Mouse (Mus musculus): ENCODE results near the gene Cops7b. TPM values are rescaled to one million over a fixed set of nuclear protein-coding genes. Genes with fewer than 3 reads are reported as not detected.
A peak's percentile ranks its signal among the peaks of the same experiment; 100 is the strongest.
"Not testable (repeated sequence)": the region's sequence is repeated elsewhere in the genome, so short reads cannot be mapped to it uniquely, and the experiment has no call there.

Gene Cops7b
- 62.8 and 65.0 TPM in 2 replicates for polyA plus RNA-seq (2015; fragmentation: Nextera tagmentation; extraction: Ambion mirVana)

DNA sequence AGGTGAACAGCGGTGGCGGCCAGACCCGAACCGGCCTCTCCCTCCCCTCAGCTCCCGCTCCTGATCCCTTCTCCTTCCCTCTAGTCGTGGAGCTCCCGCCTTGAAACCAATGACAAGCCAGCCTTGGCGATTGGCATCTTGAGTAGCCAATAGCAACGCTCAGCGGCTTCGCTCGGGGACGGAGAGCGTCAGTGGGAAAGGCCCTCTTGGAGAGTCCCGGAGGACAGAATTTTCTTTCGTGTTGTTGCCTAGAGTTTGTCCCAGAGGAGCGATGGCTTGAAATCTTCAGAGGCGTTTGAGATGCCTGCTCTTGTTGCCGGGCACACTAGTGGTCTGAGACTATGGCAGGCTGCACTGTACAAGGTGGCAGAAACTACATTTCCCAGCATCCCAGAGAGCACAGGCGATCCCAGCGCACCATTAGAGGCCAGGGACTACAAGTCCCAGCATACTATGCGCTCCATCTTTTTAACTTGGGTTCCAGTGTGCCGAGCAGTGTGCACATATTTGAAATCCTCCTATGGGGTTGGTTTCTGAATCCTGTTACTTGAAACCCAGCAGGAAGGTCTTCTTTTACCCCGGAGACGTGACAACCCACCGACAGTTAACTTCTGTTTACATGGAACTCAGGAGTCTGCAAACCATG is at the start of gene Cops7b, which contains the start of gene Pde6d:
TSS of gene Cops7b (plus strand) at position 454 of the 646 bp plus-strand sequence.
TSS of gene Pde6d (minus strand) at position 179 of the 646 bp plus-strand sequence.
- Histone ChIP-seq H3K9me3 (no peaks in the 10 kb centered on the region), H3K9ac (peak within 1 kb of the TSS; percentile 93), H3K36me3 (no peaks in the 10 kb centered on the region), H3K4me2 (peak within 1 kb of the TSS; percentile 72), H3K4me1 (replicated peaks) (peaks cover 17% of the 10 kb centered on the region), H3K27ac (peak within 1 kb of the TSS; percentile 84), H3K4me3 (peak within 1 kb of the TSS; percentile 83), H3K27me3 (no peaks in the 10 kb centered on the region)
- ATAC-seq (ENCODE audit: low FRiP score), result peak; percentile 98
- WGBS, result under 1% methylated on average over 26 of the region's 26 CpGs

DNA sequence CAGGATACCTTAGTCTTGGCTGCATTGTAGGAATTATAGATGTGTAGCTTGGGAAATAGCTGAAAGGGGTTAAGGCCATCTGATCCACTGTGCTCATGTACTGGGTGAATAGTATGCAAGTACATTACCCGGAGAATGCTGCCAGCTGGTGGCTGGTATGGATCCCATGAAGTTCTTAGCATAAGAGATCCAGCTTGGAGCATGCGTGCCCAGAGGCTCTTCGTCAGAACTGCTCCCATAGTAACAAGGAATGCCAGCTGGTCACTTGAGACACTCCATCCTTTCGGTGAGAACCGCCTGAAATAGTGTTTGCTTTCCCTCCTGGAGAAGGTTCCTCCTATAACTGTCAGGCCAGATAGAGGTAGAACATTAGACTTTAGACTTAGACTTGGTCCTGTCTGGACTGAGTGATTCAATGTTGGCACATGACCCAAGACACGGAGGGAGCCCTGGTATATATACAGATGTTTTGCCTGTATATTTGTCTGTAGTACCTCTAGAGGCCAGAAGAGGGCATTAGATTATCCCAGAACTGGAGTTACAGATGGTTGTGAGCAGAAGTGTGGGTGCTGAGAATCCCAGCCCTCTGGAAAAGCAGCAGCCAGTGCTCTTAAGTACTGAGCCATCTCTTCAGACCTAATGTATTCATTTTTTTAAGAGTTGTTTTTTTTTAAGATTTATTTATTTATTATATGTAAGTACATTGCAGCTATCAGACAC is 49.1 kb upstream of the Cops7b start:
- Histone ChIP-seq H3K9ac (no peak overlapping the region), H3K4me1 (replicated peaks) (peaks cover 43% of the 10 kb centered on the region), H3K4me2 (no peak overlapping the region), H3K27ac (no peak overlapping the region; the same call in 1 of the 2 replicates), H3K4me3 (no peak overlapping the region), H3K9me3 (no peaks in the 10 kb centered on the region), H3K36me3 (peaks cover 29% of the 10 kb centered on the region), H3K27me3 (no peaks in the 10 kb centered on the region)
- no peak for ATAC-seq (ENCODE audit: low FRiP score)
- 78% methylated on average over 6 of the region's 6 CpGs for WGBS

DNA sequence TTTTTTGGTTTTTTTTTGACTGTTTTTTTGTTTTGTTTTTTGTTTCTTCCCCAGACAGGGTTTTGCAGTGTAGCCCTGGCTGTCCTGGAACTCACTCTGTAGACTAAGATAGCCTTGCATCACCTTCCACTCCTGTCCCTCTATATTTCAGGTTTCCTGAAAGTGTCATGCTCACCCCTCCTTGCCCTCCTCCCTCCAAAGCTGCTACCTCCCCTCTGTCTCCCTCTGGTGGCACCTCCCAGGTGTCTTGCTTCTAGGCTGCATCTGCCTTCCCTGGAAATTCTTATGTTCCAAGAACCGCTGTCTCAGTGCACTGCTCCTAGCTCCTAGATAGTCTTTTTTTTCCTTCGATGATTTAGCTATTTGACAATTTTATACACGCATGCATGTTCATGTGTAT is 44.3 kb upstream of the Cops7b start:
- Histone ChIP-seq H3K4me1 (replicated peaks) (peaks cover 2% of the 10 kb centered on the region; the same call in 1 of the 2 replicates), H3K4me2 (no peak overlapping the region), H3K27ac (no peak overlapping the region), H3K9me3 (no peaks in the 10 kb centered on the region), H3K9ac (no peak overlapping the region), H3K27me3 (no peaks in the 10 kb centered on the region), H3K4me3 (no peak overlapping the region), H3K36me3 (peaks cover 27% of the 10 kb centered on the region)
- ATAC-seq (ENCODE audit: low FRiP score), result no peak
- 58% methylated on average over 3 of the region's 3 CpGs for WGBS

DNA sequence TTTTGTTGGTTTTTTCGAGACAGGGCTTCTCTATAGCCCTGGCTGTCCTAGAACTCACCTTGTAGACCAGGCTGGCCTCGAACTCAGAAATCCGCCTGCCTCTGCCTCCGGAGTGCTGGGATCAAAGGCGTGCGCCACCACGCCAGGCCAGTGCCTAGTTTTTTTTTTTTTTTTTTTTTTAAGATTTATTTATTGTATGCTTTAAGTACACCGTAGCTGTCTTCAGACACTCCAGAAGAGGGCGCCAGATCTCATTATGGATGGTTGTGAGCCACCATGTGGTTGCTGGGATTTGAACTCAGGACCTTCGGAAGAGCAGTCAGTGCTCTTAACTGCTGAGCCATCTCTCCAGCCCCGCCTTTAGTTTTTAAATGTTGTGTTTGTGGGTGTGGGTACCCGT is 43.1 kb upstream of the Cops7b start:
- not testable (repeated sequence) for ATAC-seq (ENCODE audit: low FRiP score); H3K27me3 ChIP-seq; H3K9ac ChIP-seq; H3K9me3 ChIP-seq; H3K4me2 ChIP-seq; H3K4me3 ChIP-seq; H3K27ac ChIP-seq; H3K4me1 ChIP-seq (replicated peaks)
- H3K36me3 ChIP-seq, result peaks cover 34% of the 10 kb centered on the region
- 90% methylated on average over 12 of the region's 12 CpGs for WGBS

DNA sequence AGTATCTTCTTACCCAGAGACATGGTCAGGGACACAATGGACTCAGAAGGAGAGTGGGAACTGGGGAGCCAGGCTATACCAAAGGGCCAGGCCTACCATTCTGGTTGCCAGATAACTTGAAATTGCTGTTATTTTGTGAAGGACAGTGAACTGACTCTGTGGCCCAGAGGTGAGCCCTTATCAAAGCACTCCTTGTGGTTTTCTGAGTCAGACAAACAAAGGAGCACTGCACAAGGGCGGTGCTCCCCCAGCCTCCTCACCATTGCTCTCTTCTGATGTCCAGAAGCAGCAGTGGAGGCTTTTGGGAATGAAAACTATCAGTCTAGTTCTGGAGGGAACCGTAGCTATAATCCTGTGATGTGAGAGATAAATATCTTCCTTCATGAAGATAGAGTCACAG is 40.1 kb upstream of the Cops7b start:
- ATAC-seq (ENCODE audit: low FRiP score), result no peak
- no peaks in the 10 kb centered on the region for H3K9me3 ChIP-seq
- no peak overlapping the region for H3K4me3 ChIP-seq
- H3K27me3 ChIP-seq, result no peaks in the 10 kb centered on the region
- no peak overlapping the region for H3K9ac ChIP-seq
- no peak overlapping the region for H3K27ac ChIP-seq
- no peaks in the 10 kb centered on the region for H3K4me1 ChIP-seq (replicated peaks)
- 88% methylated on average over 2 of the region's 2 CpGs for WGBS
- H3K36me3 ChIP-seq, result peaks cover 62% of the 10 kb centered on the region
- H3K4me2 ChIP-seq, result no peak overlapping the region

GRCm38 (mm10) chr1:86546797-86547196 is 35.9 kb upstream of the Cops7b start:
- Histone ChIP-seq H3K27ac (no peak overlapping the region), H3K9me3 (no peaks in the 10 kb centered on the region), H3K27me3 (no peaks in the 10 kb centered on the region), H3K4me2 (no peak overlapping the region), H3K36me3 (peaks cover 66% of the 10 kb centered on the region), H3K4me1 (replicated peaks) (no peaks in the 10 kb centered on the region), H3K9ac (no peak overlapping the region), H3K4me3 (no peak overlapping the region)
- ATAC-seq (ENCODE audit: low FRiP score), result no peak
- WGBS, result 54% methylated on average over 3 of the region's 3 CpGs

GRCm38 (mm10) chr1:86551299-86551698 is 31.4 kb upstream of the Cops7b start:
- Histone ChIP-seq H3K36me3 (peaks cover 31% of the 10 kb centered on the region), H3K4me2 (no peak overlapping the region), H3K4me3 (no peak overlapping the region), H3K9me3 (no peaks in the 10 kb centered on the region), H3K27ac (no peak overlapping the region), H3K27me3 (no peaks in the 10 kb centered on the region), H3K4me1 (replicated peaks) (0 out of 2 replicates have a peak, but pooled peaks cover 3% of the 10 kb centered on the region), H3K9ac (no peak overlapping the region)
- ATAC-seq (ENCODE audit: low FRiP score), result no peak
- 88% methylated on average over 4 of the region's 4 CpGs for WGBS

DNA sequence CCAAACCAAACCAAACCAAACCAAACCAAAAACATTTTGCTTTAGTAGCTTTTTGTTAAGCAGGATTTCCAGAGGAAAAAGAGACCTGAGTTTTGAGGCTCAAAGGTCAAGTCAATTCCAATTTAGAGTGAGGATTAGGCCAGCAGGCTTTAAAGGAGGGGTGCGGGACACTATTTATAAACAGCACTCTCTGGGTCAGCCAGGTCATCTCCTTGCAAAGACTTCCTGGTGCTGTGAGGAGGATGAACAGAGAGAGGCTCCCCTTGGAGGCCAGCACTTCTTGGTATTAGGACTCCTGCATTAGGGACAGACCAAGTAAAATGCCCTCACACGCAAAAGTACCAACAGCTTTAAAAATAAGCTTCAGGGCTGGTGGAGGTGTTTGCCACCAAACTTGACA is 30.8 kb upstream of the Cops7b start:
- peaks cover 27% of the 10 kb centered on the region for H3K36me3 ChIP-seq
- no peak for ATAC-seq (ENCODE audit: low FRiP score)
- H3K4me3 ChIP-seq, result no peak overlapping the region
- 61% methylated on average over 2 of the region's 2 CpGs for WGBS
- H3K27ac ChIP-seq, result no peak overlapping the region
- H3K9ac ChIP-seq, result no peak overlapping the region
- no peaks in the 10 kb centered on the region for H3K27me3 ChIP-seq
- H3K4me1 ChIP-seq (replicated peaks), result 0 out of 2 replicates have a peak, but pooled peaks cover 3% of the 10 kb centered on the region
- H3K9me3 ChIP-seq, result no peaks in the 10 kb centered on the region
- no peak overlapping the region for H3K4me2 ChIP-seq

- Histone ChIP-seq H3K9ac (no peak overlapping the region), H3K36me3 (peaks cover 29% of the 10 kb centered on the region), H3K9me3 (no peaks in the 10 kb centered on the region), H3K4me2 (no peak overlapping the region), H3K27ac (no peak overlapping the region), H3K4me3 (no peak overlapping the region), H3K4me1 (replicated peaks) (0 out of 2 replicates have a peak, but pooled peaks cover 3% of the 10 kb centered on the region), H3K27me3 (no peaks in the 10 kb centered on the region)
- 90% methylated on average over 3 of the region's 3 CpGs for WGBS
- ATAC-seq (ENCODE audit: low FRiP score), result no peak
These were observed 27.0 kb upstream of the Cops7b start for GRCm38 (mm10) chr1:86555665-86556064.

GRCm38 (mm10) chr1:86557872-86558271 is 24.8 kb upstream of the Cops7b start:
- Histone ChIP-seq H3K4me3 (no peak overlapping the region), H3K9me3 (no peaks in the 10 kb centered on the region), H3K27me3 (no peaks in the 10 kb centered on the region), H3K27ac (no peak overlapping the region), H3K36me3 (peaks cover 31% of the 10 kb centered on the region), H3K4me2 (no peak overlapping the region), H3K9ac (no peak overlapping the region), H3K4me1 (replicated peaks) (no peaks in the 10 kb centered on the region)
- ATAC-seq (ENCODE audit: low FRiP score), result no peak
- 79% methylated on average over 7 of the region's 7 CpGs for WGBS

DNA sequence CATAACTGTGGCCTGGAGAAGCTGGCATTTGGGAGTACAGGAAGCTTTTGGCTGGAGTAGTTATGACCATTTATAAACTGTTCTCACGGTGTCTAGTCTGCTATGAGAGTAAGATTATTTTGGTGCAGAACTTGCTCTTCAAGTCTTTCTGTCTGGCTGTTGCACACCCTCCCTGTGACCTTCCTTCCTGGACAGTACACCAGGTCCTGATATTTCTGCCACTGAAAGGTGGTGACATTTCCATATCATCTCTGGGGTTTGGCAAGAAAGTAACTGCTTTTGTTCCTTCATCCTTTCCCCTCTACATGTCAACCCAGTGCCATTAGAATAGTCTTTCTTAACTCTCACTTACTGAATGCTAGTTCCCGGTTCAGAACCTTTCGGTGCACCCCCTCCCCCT is 23.5 kb upstream of the Cops7b start:
- H3K36me3 ChIP-seq, result peaks cover 44% of the 10 kb centered on the region
- no peak for ATAC-seq (ENCODE audit: low FRiP score)

DNA sequence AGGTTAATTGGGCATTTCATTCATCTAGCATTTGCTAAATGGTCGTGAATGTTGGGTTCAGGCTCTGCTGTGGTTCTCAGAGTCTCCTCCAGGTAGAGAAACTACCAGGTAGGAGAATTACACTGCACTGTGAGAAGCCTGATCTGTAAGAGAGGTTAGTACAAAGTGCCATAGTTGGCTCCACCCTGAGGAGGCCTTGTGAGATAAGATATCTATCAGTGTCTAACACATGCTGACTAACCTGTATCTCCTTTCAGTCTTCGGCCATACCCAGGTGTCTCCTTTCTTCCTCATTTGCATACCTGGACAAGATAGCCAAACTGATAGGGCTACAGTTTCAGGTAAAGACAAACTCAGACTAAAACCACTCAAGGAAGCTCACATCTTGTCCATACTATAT is 20.0 kb upstream of the Cops7b start:
- no peak overlapping the region for H3K9ac ChIP-seq
- H3K27me3 ChIP-seq, result no peaks in the 10 kb centered on the region
- ATAC-seq (ENCODE audit: low FRiP score), result no peak
- H3K4me1 ChIP-seq (replicated peaks), result no peaks in the 10 kb centered on the region
- H3K4me2 ChIP-seq, result no peak overlapping the region
- no peaks in the 10 kb centered on the region for H3K9me3 ChIP-seq
- H3K36me3 ChIP-seq, result peaks cover 34% of the 10 kb centered on the region
- 95% methylated on average over 2 of the region's 2 CpGs for WGBS
- H3K27ac ChIP-seq, result no peak overlapping the region
- H3K4me3 ChIP-seq, result no peak overlapping the region

More for the DNA sequence above, 23.5 kb upstream of the Cops7b start:
- Histone ChIP-seq H3K4me1 (replicated peaks) (no peaks in the 10 kb centered on the region), H3K4me3 (no peak overlapping the region), H3K9ac (no peak overlapping the region), H3K9me3 (no peaks in the 10 kb centered on the region), H3K27ac (no peak overlapping the region), H3K4me2 (no peak overlapping the region), H3K27me3 (no peaks in the 10 kb centered on the region)
- 89% methylated on average over 3 of the region's 3 CpGs for WGBS

Data from hindbrain, embryonic 13.5 days (tissue).